Mouse (Mus musculus) liver, embryonic 14.5 days (tissue): Measurements from ENCODE around the gene Dlgap5. TPM values are rescaled to one million over a fixed set of nuclear protein-coding genes. Genes with fewer than 3 reads are reported as not detected.
A peak's percentile ranks its signal among the peaks of the same experiment; 100 is the strongest.

Experiments used
- ATAC-seq: fragments of 200-750 bp; cut with Nextera tagmentation; 2 replicates; pipeline ENCODE4 v1.8.0; 2017; ENCODE audit warnings: moderate number of reproducible peaks, mild to moderate bottlenecking, moderate library complexity; ENCODE audit not compliant: insufficient read depth
- DNase-seq, 3 experiments: peaks; one replicate each; pipeline ENCODE4 v3.0.0-alpha.2; 2012 to 2013; ENCODE audit warnings: low read depth in 3 of 3, low spot score in 3 of 3
- H3K27ac ChIP-seq: fragments of 300-500 bp; sonication (generic); 2 replicates; pipeline ENCODE4 v1.5.1; 2014; ENCODE audit warnings: moderate library complexity, mild to moderate bottlenecking, control low read depth, inconsistent platforms
- H3K27me3 ChIP-seq: fragments of 300-500 bp; sonication (generic); 2 replicates; pipeline ENCODE4 v1.6.1; 2014; ENCODE audit warnings: mild to moderate bottlenecking, low read length, moderate library complexity; ENCODE audit not compliant: control insufficient read depth, insufficient read depth
- H3K36me3 ChIP-seq: fragments of 300-500 bp; sonication (generic); replicated peaks from 2 replicates; pipeline ENCODE4 v1.6.1; 2014; ENCODE audit warnings: low read depth; ENCODE audit not compliant: control insufficient read depth, insufficient read depth
- H3K4me1 ChIP-seq, 2 experiments: fragments of 200-500 bp in 1 of 2; fragments of 300-500 bp in 1 of 2; sonication (generic) in 1 of 2; replicated peaks; 2 replicates each; pipeline ENCODE4 v1.6.1; 2012 to 2014; ENCODE audit warnings: antibody characterized with exemption in 1 of 2, inconsistent platforms in 1 of 2, low read length in 1 of 2; ENCODE audit not compliant: control insufficient read depth in 2 of 2, insufficient read depth in 2 of 2
- H3K4me2 ChIP-seq: fragments of 300-500 bp; sonication (generic); 2 replicates; pipeline ENCODE4 v1.6.1; 2014; ENCODE audit warnings: low read depth, mild to moderate bottlenecking, control low read depth, moderate library complexity
- H3K4me3 ChIP-seq, 2 experiments: fragments of 200-500 bp in 1 of 2; fragments of 300-500 bp in 1 of 2; sonication (generic) in 1 of 2; 2 replicates each; pipeline ENCODE4 v1.5.1; 2012 to 2014; ENCODE audit warnings: low read depth in 2 of 2, low read length in 2 of 2, mild to moderate bottlenecking in 2 of 2, control low read depth in 1 of 2, inconsistent platforms in 1 of 2, moderate library complexity in 1 of 2; ENCODE audit not compliant: insufficient read depth in 1 of 2
- H3K9ac ChIP-seq: fragments of 300-500 bp; sonication (generic); replicated peaks from 2 replicates; pipeline ENCODE4 v1.6.1; 2014; ENCODE audit warnings: mild to moderate bottlenecking, control low read depth, moderate library complexity
- H3K9me3 ChIP-seq: fragments of 300-500 bp; sonication (generic); 2 replicates; pipeline ENCODE4 v1.6.1; 2016; ENCODE audit warnings: low read length, mixed read lengths; ENCODE audit not compliant: control insufficient read depth
- CTCF ChIP-seq: IDR thresholded peaks from 2 replicates; pipeline ENCODE4 v1.5.1; 2016; ENCODE audit warnings: antibody characterized with exemption, low read depth, control low read depth
- EP300 ChIP-seq: IDR thresholded peaks from 2 replicates; pipeline ENCODE4 v1.6.1; 2016; ENCODE audit warnings: antibody characterized with exemption, low read depth
- WGBS: fragments of 180-500 bp; shearing (Covaris S2); extraction: QIAGEN DNeasy Blood & Tissue Kit; methylation state at CpG from one replicate; pipeline ENCODE4 v1.1.7; 2014; ENCODE audit not compliant: insufficient replicate concordance; 5-methylcytosine and 5-hydroxymethylcytosine counted together
- polyA plus RNA-seq, 2 experiments: library from polyadenylated mRNA; depleted of rRNA in 1 of 2; stranded (reverse) in 1 of 2; unstranded in 1 of 2; fragments of >200 nt; fragmentation: Nextera tagmentation in 1 of 2; extraction: Ambion mirVana in 1 of 2; gene quantifications; 2 replicates each; pipeline versions ENCODE4 v1.2.1 to v1.2.3; 2012 to 2014

Gene Dlgap5
- polyA plus RNA-seq, 2 experiments = 42.5 to 51.4 TPM

DNA sequence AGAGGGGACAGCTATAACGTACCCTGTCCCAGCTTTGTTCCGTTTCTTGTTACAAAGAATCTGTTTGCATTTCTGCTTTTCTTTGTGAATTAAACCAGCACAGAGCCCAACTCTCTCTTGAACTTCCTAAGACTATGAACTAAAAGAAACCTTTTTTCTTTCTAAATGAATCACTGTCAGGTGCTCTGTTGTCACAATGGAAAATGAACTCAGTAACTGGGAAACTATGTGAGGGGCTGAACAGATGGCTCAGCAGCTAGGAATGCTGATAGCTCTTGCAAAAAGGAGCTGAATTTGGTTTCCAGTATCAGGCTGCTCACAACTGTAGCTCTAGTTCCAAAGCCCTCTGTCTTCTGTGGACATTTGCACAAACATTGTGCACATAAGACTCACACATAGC lies 67.2 kb downstream of the Dlgap5 start:
- no peak for TF ChIP-seq EP300
- TF ChIP-seq CTCF = no peak
- peaks cover 6 to 15% of the 10 kb centered on the region in 2 experiments for H3K4me1 ChIP-seq
- H3K27me3 ChIP-seq = no peaks in the 10 kb centered on the region
- no peaks in the 10 kb centered on the region for H3K36me3 ChIP-seq
- DNase-seq = no peak
- H3K9ac ChIP-seq = no peak overlapping the region
- no peaks in the 10 kb centered on the region for H3K9me3 ChIP-seq
- no peak overlapping the region for H3K27ac ChIP-seq
- no peak overlapping the region for H3K4me3 ChIP-seq
- 73% methylated on average over 2 of the region's 2 CpGs for WGBS
- no peak overlapping the region for H3K4me2 ChIP-seq
- ATAC-seq = no peak

DNA sequence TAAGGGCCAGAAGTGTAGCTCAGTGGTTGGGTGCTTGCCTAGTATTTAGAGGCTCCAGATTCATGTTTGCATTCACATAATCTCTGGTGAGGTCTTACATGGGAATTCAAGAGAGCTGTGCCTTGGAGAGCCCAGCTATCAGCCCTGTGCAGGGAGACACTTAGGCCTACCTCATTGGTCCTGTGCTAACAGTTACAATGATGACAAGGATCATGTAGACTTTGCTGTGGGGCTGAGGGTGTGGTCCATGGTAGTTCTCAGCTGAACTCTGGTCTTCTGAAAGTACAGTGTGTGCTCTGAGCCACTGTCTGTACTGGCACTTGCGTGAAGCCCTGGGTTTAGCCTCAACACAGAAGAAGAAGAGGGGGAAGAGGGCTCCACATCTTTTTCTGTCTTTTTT lies 71.5 kb downstream of the Dlgap5 start:
- no peaks in the 10 kb centered on the region for H3K27me3 ChIP-seq
- H3K9me3 ChIP-seq = no peaks in the 10 kb centered on the region
- no peaks in the 10 kb centered on the region for H3K36me3 ChIP-seq
- peak; percentile 58; the same call in 1 of the 2 replicates for ATAC-seq
- no peak for DNase-seq
- peaks cover 0 to 5% of the 10 kb centered on the region in 2 experiments; a peak in 2 of 4 replicates for H3K4me1 ChIP-seq
- H3K9ac ChIP-seq = no peak overlapping the region
- H3K4me3 ChIP-seq = no peak overlapping the region
- 52% methylated on average over 1 of the region's 1 CpGs for WGBS
- no peak overlapping the region for H3K27ac ChIP-seq
- no peak overlapping the region for H3K4me2 ChIP-seq
- TF ChIP-seq CTCF (no peak), EP300 (no peak)

DNA sequence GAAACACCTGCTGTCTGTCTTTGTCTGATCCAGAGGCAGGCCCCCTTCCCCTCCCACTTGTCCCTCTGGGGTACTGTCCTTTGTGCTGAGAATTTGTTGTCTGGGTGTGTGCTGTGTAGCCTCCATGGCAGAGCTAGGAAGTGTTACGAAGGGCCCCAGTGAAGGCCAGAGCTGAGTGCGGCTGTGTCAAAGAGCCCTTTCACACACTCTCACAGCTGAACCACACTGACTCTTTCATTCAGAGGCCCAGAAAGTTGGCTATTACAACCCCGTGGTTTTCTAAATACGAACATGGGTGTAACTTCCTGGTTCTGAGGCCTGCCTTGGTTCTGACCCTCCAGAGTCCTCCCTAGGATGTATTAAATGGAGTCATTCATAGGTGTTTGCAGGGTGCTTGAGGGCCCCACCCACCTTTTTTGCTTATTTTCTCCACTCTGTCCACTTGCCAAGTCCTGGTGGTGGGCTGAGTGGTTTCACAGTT lies 76.4 kb downstream of the Dlgap5 start:
- H3K9me3 ChIP-seq = no peaks in the 10 kb centered on the region
- H3K9ac ChIP-seq = no peak overlapping the region
- no peak overlapping the region for H3K4me3 ChIP-seq
- DNase-seq (no peak), ATAC-seq (no peak)
- TF ChIP-seq CTCF (no peak), EP300 (no peak)
- peaks cover 0 to 3% of the 10 kb centered on the region in 2 experiments; a peak in 2 of 4 replicates for H3K4me1 ChIP-seq
- 57% methylated on average over 4 of the region's 4 CpGs for WGBS
- no peaks in the 10 kb centered on the region for H3K36me3 ChIP-seq
- no peak overlapping the region for H3K27ac ChIP-seq
- no peak overlapping the region for H3K4me2 ChIP-seq
- H3K27me3 ChIP-seq = no peaks in the 10 kb centered on the region

DNA sequence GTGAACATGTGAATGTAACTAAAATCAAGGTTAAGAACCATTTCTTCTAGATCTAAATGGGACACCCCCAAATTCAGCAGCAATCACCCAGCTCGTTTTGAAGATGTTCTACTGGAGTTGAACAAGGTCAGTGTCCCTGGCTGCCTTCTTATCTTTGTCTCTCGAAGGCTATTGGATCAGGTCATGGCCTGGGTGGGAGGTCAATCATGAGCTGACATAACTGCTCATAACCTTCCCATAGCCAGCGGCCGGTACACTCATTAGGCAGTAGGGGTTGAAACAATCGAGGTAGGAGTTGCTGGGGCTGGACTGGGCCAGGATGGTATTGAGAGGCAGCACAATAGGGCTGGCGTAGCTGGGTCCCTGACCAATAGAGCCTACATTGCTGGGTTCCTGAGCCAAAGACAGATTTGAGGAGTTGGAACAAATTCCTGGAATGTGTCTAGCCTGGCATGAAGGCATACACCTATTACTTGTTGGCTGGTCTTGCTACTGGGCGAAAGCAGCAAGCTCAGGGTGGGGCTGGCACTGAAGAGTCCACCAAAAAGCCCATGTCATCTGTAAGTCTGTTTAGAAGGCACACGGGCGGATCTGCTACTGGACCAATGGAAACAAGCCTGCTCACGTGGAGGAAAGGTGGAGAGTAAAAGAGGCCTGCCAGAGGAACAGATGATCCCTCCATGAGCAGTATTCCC lies 77.8 kb downstream of the Dlgap5 start:
- DNase-seq (no peak), ATAC-seq (no peak)
- no peak overlapping the region for H3K4me3 ChIP-seq
- H3K36me3 ChIP-seq = no peaks in the 10 kb centered on the region
- H3K27me3 ChIP-seq = no peaks in the 10 kb centered on the region
- no peak overlapping the region for H3K27ac ChIP-seq
- H3K4me1 ChIP-seq = no peaks in the 10 kb centered on the region; a peak in 1 of 4 replicates
- WGBS = 71% methylated on average over 10 of the region's 10 CpGs
- no peaks in the 10 kb centered on the region for H3K9me3 ChIP-seq
- H3K9ac ChIP-seq = no peak overlapping the region
- no peak overlapping the region for H3K4me2 ChIP-seq
- TF ChIP-seq CTCF = no peak
- no peak for TF ChIP-seq EP300

Other genes with a start within 250 kb of the Dlgap5 start
- gene Gch1, start 229.0 kb downstream of the Dlgap5 start, polyA plus RNA-seq (2012; rRNA removed) = 1.9 and 2.4 TPM in 2 replicates
- gene Gch1, start 229.0 kb downstream of the Dlgap5 start, polyA plus RNA-seq (2014; fragmentation: Nextera tagmentation; extraction: Ambion mirVana) = 3.8 and 3.9 TPM in 2 replicates
- 20.5 and 34.9 TPM in 2 replicates for gene Wdhd1, start 141.6 kb downstream of the Dlgap5 start, polyA plus RNA-seq (2012; rRNA removed)
- 33.8 and 40.9 TPM in 2 replicates for gene Wdhd1, start 141.6 kb downstream of the Dlgap5 start, polyA plus RNA-seq (2014; fragmentation: Nextera tagmentation; extraction: Ambion mirVana)
- 3.8 and 5.2 TPM in 2 replicates for gene Socs4, start 141.5 kb downstream of the Dlgap5 start, polyA plus RNA-seq (2012; rRNA removed)
- 3.0 and 3.1 TPM in 2 replicates for gene Socs4, start 141.5 kb downstream of the Dlgap5 start, polyA plus RNA-seq (2014; fragmentation: Nextera tagmentation; extraction: Ambion mirVana)
- gene Mapk1ip1l, start 120.1 kb downstream of the Dlgap5 start, polyA plus RNA-seq (2012; rRNA removed) = 19.1 TPM in 2 replicates
- 26.3 and 30.7 TPM in 2 replicates for gene Mapk1ip1l, start 120.1 kb downstream of the Dlgap5 start, polyA plus RNA-seq (2014; fragmentation: Nextera tagmentation; extraction: Ambion mirVana)
- 11.7 and 16.3 TPM in 2 replicates for gene Lgals3, start 50.7 kb downstream of the Dlgap5 start, polyA plus RNA-seq (2012; rRNA removed)
- gene Lgals3, start 50.7 kb downstream of the Dlgap5 start, polyA plus RNA-seq (2014; fragmentation: Nextera tagmentation; extraction: Ambion mirVana) = 27.4 and 40.5 TPM in 2 replicates
- 20.2 and 24.4 TPM in 2 replicates for gene Fbxo34, start 32.0 kb upstream of the Dlgap5 start, polyA plus RNA-seq (2012; rRNA removed)
- 33.4 and 37.1 TPM in 2 replicates for gene Fbxo34, start 32.0 kb upstream of the Dlgap5 start, polyA plus RNA-seq (2014; fragmentation: Nextera tagmentation; extraction: Ambion mirVana)
- 3.0 and 3.7 TPM in 2 replicates for gene Atg14, start 152.2 kb upstream of the Dlgap5 start, polyA plus RNA-seq (2012; rRNA removed)
- 5.9 and 6.1 TPM in 2 replicates for gene Atg14, start 152.2 kb upstream of the Dlgap5 start, polyA plus RNA-seq (2014; fragmentation: Nextera tagmentation; extraction: Ambion mirVana)
- gene Ktn1, start 230.0 kb upstream of the Dlgap5 start, polyA plus RNA-seq (2012; rRNA removed) = 3.4 and 7.7 TPM in 2 replicates
- 11.5 and 12.4 TPM in 2 replicates for gene Ktn1, start 230.0 kb upstream of the Dlgap5 start, polyA plus RNA-seq (2014; fragmentation: Nextera tagmentation; extraction: Ambion mirVana)